Mouse (Mus musculus) embryonic facial prominence, embryonic 12.5 days (tissue): ENCODE results near the gene Olfr370. TPM values are rescaled to one million over a fixed set of nuclear protein-coding genes. Genes with fewer than 3 reads are reported as not detected.

ENCODE experiments used
- ATAC-seq: fragments of 200-750 bp; cut with Nextera tagmentation; 2 replicates; pipeline ENCODE4 v1.8.0; 2017; ENCODE audit not compliant: insufficient number of reproducible peaks, insufficient read depth, low FRiP score, low TSS enrichment
- H3K27ac ChIP-seq: fragments of 300-500 bp; sonication (generic); 2 replicates; pipeline ENCODE4 v1.5.1; 2016; ENCODE audit warnings: mild to moderate bottlenecking
- H3K27me3 ChIP-seq: fragments of 300-500 bp; sonication (generic); 2 replicates; pipeline ENCODE4 v1.6.1; 2016; ENCODE audit warnings: mild to moderate bottlenecking, moderate library complexity
- H3K36me3 ChIP-seq: fragments of 300-500 bp; sonication (generic); 2 replicates; pipeline ENCODE4 v1.6.1; 2016; ENCODE audit warnings: mild to moderate bottlenecking
- H3K4me1 ChIP-seq: fragments of 300-500 bp; sonication (generic); 2 replicates; pipeline ENCODE4 v1.6.1; 2016
- H3K4me2 ChIP-seq: fragments of 300-500 bp; sonication (generic); replicated peaks from 2 replicates; pipeline ENCODE4 v1.6.1; 2016; ENCODE audit warnings: mild to moderate bottlenecking, moderate library complexity
- H3K4me3 ChIP-seq: fragments of 300-500 bp; sonication (generic); 2 replicates; pipeline ENCODE4 v1.5.1; 2016; ENCODE audit warnings: mild to moderate bottlenecking
- H3K9ac ChIP-seq: fragments of 300-500 bp; sonication (generic); 2 replicates; pipeline ENCODE4 v1.6.1; 2016; ENCODE audit warnings: mild to moderate bottlenecking, moderate library complexity
- H3K9me3 ChIP-seq: fragments of 300-500 bp; sonication (generic); 2 replicates; pipeline ENCODE4 v1.6.1; 2016; ENCODE audit warnings: mild to moderate bottlenecking, moderate library complexity
- WGBS: fragments of 180-500 bp; shearing (Covaris S2); methylation state at CpG from one replicate; pipeline ENCODE4 v1.1.7; 2016; 5-methylcytosine and 5-hydroxymethylcytosine counted together
- polyA plus RNA-seq: library from polyadenylated mRNA; unstranded; fragments of >200 nt; fragmentation: Nextera tagmentation; extraction: Ambion mirVana; gene quantifications from 2 replicates; pipeline ENCODE4 v1.2.1, GENCODE M21; 2016

Gene Olfr370
- polyA plus RNA-seq, 1 experiment from 2014 or later = not detected

DNA sequence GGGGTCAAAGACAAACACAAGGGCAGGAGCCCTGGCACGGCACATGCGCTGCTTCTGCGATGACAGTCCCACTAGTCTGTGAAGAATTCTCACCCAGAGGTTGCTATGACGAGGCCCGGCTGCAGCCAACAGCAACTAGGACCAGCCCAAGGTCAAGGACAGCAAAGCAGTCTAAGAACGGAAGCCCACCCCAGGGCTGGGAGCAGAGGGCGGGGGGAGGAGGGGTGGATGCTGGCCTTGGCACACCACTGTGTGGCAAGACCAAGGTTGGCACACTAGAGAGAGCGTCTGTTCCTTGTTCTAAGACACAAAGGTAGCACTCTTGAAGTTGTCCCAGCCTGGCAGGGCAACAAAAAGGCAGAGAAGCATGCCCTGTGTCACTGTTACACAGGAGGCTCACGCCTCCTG, 41.8 kb downstream of the Olfr370 start:
- Histone ChIP-seq H3K9ac (no peak overlapping the region; the same call in 1 of the 2 replicates), H3K27ac (0 out of 2 replicates have a peak overlapping the region, but pooled peaks have one; percentile 50), H3K36me3 (peaks cover 17% of the 10 kb centered on the region; the same call in 1 of the 2 replicates), H3K9me3 (no peaks in the 10 kb centered on the region), H3K4me3 (no peak overlapping the region), H3K4me2 (no peak overlapping the region), H3K27me3 (no peaks in the 10 kb centered on the region), H3K4me1 (peaks cover 34% of the 10 kb centered on the region)
- 49% methylated on average over 9 of the region's 9 CpGs for WGBS
- ATAC-seq = no peak

DNA sequence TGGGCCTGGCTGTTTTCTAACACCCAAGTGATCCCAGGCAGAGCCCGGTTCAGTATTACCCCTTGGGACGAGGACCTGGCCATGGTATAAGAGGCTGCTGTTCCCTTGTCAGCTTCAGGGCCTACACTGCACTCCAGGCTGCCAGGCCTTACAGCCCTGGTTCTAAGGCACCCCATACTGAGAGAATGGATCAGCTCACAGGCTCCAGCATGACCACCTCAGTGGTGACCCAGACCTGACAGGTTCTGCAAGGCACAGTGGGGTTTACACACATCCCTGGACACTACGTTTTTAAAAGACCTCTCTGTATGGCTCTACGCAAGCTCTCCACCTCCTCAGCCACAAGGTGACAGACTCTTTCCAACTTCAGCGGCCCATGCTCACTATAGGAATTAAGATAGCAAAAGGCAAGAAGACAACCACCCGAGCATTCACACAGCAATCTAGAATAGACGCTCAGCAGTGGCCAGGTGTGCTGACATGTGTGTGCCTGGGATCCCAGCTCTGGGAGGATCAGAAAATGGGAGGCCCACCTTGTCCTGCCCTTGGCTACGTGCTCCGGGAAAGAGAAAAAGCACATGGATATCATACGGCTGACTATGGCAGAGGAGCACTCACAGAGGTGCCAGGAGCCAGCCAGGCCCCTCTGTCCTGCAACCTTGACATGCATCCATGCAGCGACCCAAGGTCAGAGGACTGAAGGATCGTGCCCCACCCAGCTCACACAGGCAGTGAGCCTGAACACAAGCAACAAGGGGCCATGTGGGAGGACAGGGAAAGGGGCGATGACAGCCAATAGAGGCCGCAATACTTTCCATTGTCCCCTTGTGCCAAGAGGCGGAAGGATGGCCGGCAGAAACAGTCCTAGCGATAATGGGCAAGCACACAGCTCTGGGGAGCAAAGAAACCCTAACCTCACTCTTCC, 42.8 kb downstream of the Olfr370 start:
- no peak for ATAC-seq
- H3K9ac ChIP-seq = no peak overlapping the region
- H3K4me2 ChIP-seq = no peak overlapping the region
- peaks cover 34% of the 10 kb centered on the region for H3K4me1 ChIP-seq
- H3K4me3 ChIP-seq = no peak overlapping the region
- H3K36me3 ChIP-seq = 0 out of 2 replicates have a peak, but pooled peaks cover 7% of the 10 kb centered on the region
- no peaks in the 10 kb centered on the region for H3K9me3 ChIP-seq
- no peak overlapping the region for H3K27ac ChIP-seq
- H3K27me3 ChIP-seq = no peaks in the 10 kb centered on the region
- 74% methylated on average over 17 of the region's 17 CpGs for WGBS

- Histone ChIP-seq H3K27ac (no peak overlapping the region), H3K4me3 (no peak overlapping the region), H3K9me3 (no peaks in the 10 kb centered on the region), H3K4me2 (no peak overlapping the region), H3K4me1 (peaks cover 29% of the 10 kb centered on the region), H3K9ac (no peak overlapping the region), H3K27me3 (no peaks in the 10 kb centered on the region), H3K36me3 (peaks cover 14% of the 10 kb centered on the region)
- no peak for ATAC-seq
- WGBS = 90% methylated on average over 8 of the region's 8 CpGs
Measured at GRCm38 (mm10) chr8:83579676-83580075, 44.1 kb downstream of the Olfr370 start.

DNA sequence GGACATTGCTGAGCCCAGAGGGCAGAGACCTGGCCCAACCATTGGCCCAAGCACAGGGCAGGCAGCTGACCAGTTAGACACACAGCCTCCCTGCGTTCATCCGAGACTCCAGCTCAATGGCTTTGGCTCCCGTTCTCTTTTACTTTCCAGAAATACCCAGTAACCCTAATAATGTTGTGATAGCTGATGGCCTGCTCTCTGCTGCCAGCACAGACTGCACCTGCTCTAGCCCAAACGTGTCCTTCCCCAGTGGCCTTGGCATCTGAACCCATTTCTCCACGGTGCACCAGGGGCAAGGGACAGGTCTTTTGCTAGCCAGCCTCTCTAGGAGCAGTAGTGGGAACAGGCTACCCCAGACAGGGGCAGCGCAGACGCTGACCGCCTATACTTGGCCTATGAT, 45.2 kb downstream of the Olfr370 start:
- Histone ChIP-seq H3K4me2 (no peak overlapping the region), H3K27ac (no peak overlapping the region), H3K4me3 (no peak overlapping the region), H3K27me3 (no peaks in the 10 kb centered on the region), H3K36me3 (peaks cover 14% of the 10 kb centered on the region), H3K9ac (no peak overlapping the region), H3K4me1 (peaks cover 19% of the 10 kb centered on the region), H3K9me3 (no peaks in the 10 kb centered on the region)
- 84% methylated on average over 8 of the region's 8 CpGs for whole genome bisulfite sequencing
- ATAC-seq = no peak

DNA sequence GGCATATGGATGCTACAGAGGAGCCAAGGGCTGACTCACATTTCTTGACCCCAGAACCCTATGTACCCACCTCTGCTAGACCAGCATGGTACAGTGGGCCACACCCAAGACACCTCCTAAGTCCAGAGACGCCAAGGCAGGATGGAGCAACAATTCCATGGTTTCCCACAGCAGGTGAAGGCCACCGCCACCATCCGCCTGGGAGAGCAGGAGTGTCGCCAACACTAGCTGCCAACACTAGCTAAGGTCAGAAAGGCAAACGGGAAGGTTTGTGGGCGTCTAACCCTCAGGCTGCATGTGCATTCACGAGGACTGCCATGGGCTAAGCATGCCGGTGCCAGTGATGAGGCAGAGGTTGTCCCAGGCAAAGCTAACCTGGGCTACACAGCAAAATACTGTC, 46.6 kb downstream of the Olfr370 start:
- H3K9me3 ChIP-seq = no peaks in the 10 kb centered on the region
- H3K27ac ChIP-seq = no peak overlapping the region
- H3K27me3 ChIP-seq = no peaks in the 10 kb centered on the region
- H3K4me2 ChIP-seq = no peak overlapping the region
- WGBS = 89% methylated on average over 8 of the region's 8 CpGs
- no peak overlapping the region for H3K9ac ChIP-seq
- H3K36me3 ChIP-seq = peaks cover 14% of the 10 kb centered on the region
- ATAC-seq = no peak
- H3K4me3 ChIP-seq = no peak overlapping the region
- peaks cover 12% of the 10 kb centered on the region for H3K4me1 ChIP-seq

DNA sequence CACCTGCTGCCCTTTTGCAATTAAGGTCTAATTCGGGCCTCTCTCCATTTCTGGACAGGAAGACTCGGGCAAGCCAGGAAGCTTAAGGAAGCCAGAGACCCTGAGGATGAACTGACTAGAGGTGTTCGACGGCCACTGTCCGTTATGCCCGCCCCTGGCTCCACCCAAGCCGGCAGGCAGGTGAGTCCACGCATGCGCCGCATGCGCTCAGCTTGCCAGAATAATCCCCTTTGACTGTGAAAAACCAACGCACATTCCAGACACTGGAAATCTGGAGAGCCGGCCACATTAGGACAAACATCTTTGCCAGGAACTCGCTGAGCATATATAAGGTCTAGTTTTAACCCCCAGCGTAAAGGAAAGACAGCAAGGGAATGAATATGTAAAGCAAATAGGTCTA, 47.7 kb downstream of the Olfr370 start:
- H3K9me3 ChIP-seq = no peaks in the 10 kb centered on the region
- H3K4me2 ChIP-seq = no peak overlapping the region
- no peak for ATAC-seq
- H3K9ac ChIP-seq = no peak overlapping the region
- no peak overlapping the region for H3K27ac ChIP-seq
- WGBS = 86% methylated on average over 15 of the region's 15 CpGs
- no peak overlapping the region for H3K4me3 ChIP-seq
- H3K36me3 ChIP-seq = peaks cover 20% of the 10 kb centered on the region
- 0 out of 2 replicates have a peak, but pooled peaks cover 9% of the 10 kb centered on the region for H3K4me1 ChIP-seq
- no peaks in the 10 kb centered on the region for H3K27me3 ChIP-seq

GRCm38 (mm10) chr8:83584771-83585170, 49.2 kb downstream of the Olfr370 start:
- Histone ChIP-seq H3K27ac (no peak overlapping the region), H3K27me3 (no peaks in the 10 kb centered on the region), H3K9me3 (no peaks in the 10 kb centered on the region), H3K9ac (no peak overlapping the region), H3K4me1 (0 out of 2 replicates have a peak, but pooled peaks cover 9% of the 10 kb centered on the region), H3K36me3 (peaks cover 29% of the 10 kb centered on the region), H3K4me3 (no peak overlapping the region), H3K4me2 (no peak overlapping the region)
- no peak for ATAC-seq
- WGBS = 86% methylated on average over 1 of the region's 1 CpGs

- H3K27ac ChIP-seq = no peak overlapping the region
- ATAC-seq = no peak
- no peaks in the 10 kb centered on the region for H3K27me3 ChIP-seq
- H3K9ac ChIP-seq = no peak overlapping the region
- H3K4me3 ChIP-seq = no peak overlapping the region
- peaks cover 33% of the 10 kb centered on the region for H3K36me3 ChIP-seq
- H3K4me2 ChIP-seq = no peak overlapping the region
- H3K9me3 ChIP-seq = no peaks in the 10 kb centered on the region
- WGBS = 81% methylated on average over 3 of the region's 3 CpGs
- 0 out of 2 replicates have a peak, but pooled peaks cover 12% of the 10 kb centered on the region for H3K4me1 ChIP-seq
Measured at GRCm38 (mm10) chr8:83585333-83585732, 49.8 kb downstream of the Olfr370 start.

GRCm38 (mm10) chr8:83587644-83588043, 52.1 kb downstream of the Olfr370 start:
- Histone ChIP-seq H3K36me3 (peaks cover 34% of the 10 kb centered on the region), H3K4me2 (no peak overlapping the region), H3K4me1 (peaks cover 22% of the 10 kb centered on the region), H3K27me3 (no peaks in the 10 kb centered on the region), H3K4me3 (no peak overlapping the region), H3K27ac (no peak overlapping the region), H3K9me3 (no peaks in the 10 kb centered on the region), H3K9ac (no peak overlapping the region)
- 73% methylated on average over 6 of the region's 6 CpGs for WGBS
- no peak for ATAC-seq

DNA sequence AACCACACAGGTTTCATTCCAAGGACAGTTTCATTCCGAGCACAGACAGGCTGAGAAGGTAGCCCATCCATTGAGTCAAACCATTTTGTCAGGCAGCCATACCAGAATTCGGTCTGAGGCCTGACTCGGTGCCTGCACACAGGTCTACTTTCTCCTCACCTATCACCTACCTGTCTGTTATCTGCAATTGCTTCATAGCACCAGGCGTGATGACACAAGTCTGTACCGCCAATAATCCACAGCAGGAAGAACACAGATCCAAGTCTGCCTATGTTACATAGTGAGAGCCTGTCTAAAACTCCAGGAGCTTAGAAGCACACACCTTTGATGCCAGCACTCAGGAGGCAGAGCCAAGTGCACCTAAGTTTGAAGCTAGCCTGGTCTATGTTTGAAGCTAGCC, 53.3 kb downstream of the Olfr370 start:
- no peak overlapping the region; the same call in 1 of the 2 replicates for H3K9ac ChIP-seq
- WGBS = 95% methylated on average over 5 of the region's 5 CpGs
- no peaks in the 10 kb centered on the region for H3K27me3 ChIP-seq
- no peak overlapping the region for H3K4me2 ChIP-seq
- peaks cover 29% of the 10 kb centered on the region for H3K36me3 ChIP-seq
- peaks cover 25% of the 10 kb centered on the region for H3K4me1 ChIP-seq
- no peak overlapping the region for H3K27ac ChIP-seq
- no peak for ATAC-seq
- no peaks in the 10 kb centered on the region for H3K9me3 ChIP-seq
- no peak overlapping the region for H3K4me3 ChIP-seq

DNA sequence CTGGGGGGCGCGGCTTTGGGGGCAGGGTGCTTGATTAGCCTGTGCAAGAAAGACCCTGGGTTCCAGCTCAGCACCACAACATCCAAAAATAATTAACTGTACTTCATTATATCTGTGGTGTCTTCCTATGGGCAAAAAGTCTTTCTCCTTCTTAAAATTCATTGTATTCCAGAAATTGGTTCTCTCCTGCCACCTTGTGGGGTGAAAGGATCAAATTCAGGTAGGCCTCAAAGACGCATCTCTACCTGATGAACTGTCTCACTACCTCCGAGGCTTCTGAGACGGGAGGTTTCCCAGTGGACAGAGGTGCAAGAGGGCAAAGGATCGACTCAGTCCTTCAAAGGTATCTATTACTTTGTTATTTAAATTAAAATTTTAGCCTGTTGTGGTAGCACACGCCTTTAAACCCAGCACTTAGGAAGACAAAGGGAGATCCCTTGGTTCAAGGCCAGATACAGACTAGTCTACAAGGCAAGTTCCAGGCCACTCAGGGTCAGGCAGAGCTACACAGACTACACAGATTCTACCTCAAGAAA, 55.0 kb downstream of the Olfr370 start:
- ATAC-seq = no peak
- no peaks in the 10 kb centered on the region for H3K27me3 ChIP-seq
- H3K36me3 ChIP-seq = peaks cover 25% of the 10 kb centered on the region
- H3K4me1 ChIP-seq = peaks cover 25% of the 10 kb centered on the region
- WGBS = 85% methylated on average over 7 of the region's 7 CpGs
- H3K9ac ChIP-seq = no peak overlapping the region
- no peak overlapping the region for H3K4me2 ChIP-seq
- no peak overlapping the region for H3K4me3 ChIP-seq
- H3K27ac ChIP-seq = no peak overlapping the region
- no peaks in the 10 kb centered on the region for H3K9me3 ChIP-seq

DNA sequence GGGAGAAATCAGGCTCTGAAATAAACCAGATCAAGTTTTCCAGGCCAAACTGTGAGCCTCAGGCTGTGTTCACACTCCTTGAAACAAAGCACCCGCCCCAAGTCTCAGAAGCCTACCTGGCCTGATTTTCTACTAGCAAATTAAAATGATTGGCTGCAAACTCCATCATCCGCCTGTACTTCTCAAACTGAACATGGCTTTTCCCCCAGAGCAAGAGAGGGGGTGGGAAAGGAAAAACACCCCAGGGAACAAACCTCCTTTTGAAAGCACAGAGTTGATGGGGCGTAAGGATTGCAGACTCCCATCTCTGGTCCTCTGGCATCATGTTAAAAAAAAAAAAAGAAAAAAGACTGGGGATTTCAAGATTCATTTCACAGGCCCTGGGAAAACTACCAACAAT, 57.1 kb downstream of the Olfr370 start:
- peak overlapping the region; percentile 62 for H3K4me3 ChIP-seq
- H3K36me3 ChIP-seq = peaks cover 24% of the 10 kb centered on the region
- 51% methylated on average over 3 of the region's 3 CpGs for WGBS
- no peak overlapping the region for H3K27ac ChIP-seq
- no peaks in the 10 kb centered on the region for H3K27me3 ChIP-seq
- peaks cover 17% of the 10 kb centered on the region for H3K4me1 ChIP-seq
- no peak for ATAC-seq
- H3K4me2 ChIP-seq = peak overlapping the region; percentile 73
- H3K9ac ChIP-seq = peak overlapping the region; percentile 88
- no peaks in the 10 kb centered on the region for H3K9me3 ChIP-seq
